Mouse (Mus musculus): ENCODE data around the gene Sod3.

Sod3 gene

DNA sequence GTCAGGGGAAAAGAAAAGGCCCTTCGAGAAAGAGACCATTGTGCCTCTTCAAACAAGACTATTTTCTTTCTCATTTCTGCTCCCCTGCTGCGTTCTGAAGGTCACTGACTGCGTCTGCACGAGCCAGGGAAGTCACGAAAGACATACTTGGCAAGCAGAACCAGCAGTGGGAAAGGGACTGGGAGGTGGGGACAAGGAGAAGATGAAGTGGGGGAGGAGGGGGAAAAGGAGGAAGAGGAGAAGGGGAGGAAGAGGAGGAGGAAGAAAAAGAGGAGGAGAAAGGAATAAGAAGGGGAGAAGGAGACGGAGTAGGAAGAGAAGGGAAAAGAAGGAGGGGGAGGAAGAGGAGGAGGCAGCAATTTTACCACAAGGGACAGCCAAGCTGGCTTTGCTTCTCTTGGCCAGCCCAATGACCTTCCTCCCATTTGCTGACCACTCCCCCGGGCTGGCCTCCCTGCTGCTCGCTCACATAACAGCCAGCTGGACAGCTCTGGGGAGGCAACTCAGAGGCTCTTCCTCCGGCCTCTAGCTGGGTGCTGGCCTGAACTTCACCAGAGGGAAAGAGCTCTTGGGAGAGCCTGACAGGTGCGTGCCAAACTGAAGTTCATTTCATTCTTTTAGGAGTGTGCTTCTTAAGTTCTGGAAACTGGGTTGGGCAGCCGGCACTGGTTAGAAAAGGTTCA is at the start of gene Sod3:
Gene Sod3, plus strand, starts transcription at position 324 of the 683 bp plus-strand sequence.
- DNase-seq (ENCODE audit: low read depth): no peak

DNA sequence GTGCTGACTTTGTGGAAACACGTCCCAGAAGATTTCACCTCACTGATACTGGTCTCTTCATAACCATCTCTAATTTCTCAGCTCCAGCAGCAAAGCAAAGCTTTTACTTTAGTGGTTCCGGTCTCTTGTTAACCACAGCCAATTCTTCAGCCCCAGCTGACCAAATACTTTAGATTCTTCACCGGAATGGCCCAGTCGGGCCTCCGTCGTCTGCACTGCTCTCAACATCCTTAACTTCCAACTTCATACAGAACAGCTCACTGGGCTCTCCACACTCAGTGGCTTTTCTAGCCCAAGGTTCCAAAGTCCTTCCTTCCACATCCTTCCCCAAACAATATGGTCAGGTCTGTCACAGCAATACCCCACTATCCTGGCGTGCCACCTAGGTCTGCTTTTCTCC is 46.7 kb upstream of the Sod3 start:
- no peak for DNase-seq (ENCODE audit: low read depth)

DNA sequence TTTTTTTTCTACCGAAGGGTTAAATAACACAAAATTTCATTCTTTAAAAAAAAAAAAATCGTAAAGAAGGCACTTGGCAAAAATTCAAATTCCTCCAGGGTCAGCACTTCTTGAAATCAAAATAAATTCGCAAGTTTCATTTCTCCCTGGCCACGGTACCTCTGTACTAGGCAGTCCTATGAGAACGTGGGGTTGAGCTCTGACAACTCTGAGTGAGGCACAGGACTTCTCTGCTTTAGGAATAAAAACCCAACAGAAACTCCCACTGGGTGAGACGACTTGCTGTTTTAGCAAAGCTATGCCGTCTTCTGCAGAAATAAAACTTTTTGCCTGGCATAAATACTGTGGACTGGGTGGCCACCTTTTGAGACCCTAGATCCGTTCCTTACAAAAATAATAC is 44.1 kb upstream of the Sod3 start:
- DNase-seq (ENCODE audit: low read depth): no peak

DNA sequence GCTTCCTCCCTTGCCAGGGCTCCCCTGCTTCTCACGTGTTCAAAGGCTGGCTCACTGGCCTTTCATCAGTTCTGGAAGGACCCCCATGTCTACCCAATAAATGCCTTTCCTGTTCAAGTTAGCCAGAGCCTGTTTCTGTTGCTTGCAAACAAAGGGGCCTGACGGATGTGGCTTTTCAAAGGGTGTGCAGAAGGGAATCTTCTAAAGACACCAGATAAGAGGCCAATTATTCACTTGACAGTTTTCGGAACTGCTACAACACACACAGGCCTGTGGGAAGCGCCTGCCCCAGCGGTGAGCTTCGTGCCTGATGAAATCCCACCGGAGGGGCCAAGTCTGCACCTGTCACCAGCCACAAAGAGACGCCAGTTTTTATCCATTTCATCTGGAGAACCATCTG is 31.5 kb upstream of the Sod3 start:
- DNase-seq (ENCODE audit: low read depth): peak; percentile 6

DNA sequence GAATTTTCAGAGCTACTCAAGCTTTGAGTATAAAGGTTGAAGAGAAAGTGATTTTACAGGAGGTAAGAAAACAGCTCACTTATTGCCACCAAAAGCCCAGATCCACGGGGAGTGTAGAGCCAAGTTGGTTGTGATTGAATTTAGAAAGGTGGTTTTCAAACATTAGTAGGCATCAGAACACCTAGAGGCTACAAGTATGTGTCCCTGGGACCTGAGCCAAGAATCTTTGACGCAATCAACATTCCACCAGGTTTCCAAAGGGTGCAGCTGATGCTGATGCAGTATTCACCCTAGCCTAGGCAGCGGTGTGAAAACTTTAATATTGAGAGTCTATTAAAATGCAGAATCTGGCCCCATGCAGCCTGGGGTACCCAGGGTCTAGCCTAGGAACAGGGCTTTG is 28.0 kb upstream of the Sod3 start:
- no peak for DNase-seq (ENCODE audit: low read depth)

DNA sequence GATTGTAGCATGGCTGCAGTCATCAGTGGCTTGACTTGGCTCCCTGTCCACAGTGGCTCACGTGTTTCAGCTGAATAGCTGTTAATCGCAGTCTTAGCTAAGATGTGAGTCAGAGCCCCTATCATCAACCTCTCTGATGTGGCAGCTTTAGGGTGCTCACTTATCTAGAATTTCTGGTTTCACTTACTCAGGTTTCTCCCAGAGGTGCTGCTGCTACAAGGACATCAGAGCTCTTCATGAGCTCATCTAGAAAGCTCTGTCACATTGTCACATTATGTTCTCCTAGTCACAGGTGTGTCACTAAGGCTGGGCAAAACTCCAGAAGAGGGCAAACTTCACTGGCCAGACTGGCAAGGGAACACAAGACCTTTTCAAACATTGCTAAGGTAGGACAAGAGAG is 24.5 kb upstream of the Sod3 start:
- DNase-seq (ENCODE audit: low read depth): no peak

DNA sequence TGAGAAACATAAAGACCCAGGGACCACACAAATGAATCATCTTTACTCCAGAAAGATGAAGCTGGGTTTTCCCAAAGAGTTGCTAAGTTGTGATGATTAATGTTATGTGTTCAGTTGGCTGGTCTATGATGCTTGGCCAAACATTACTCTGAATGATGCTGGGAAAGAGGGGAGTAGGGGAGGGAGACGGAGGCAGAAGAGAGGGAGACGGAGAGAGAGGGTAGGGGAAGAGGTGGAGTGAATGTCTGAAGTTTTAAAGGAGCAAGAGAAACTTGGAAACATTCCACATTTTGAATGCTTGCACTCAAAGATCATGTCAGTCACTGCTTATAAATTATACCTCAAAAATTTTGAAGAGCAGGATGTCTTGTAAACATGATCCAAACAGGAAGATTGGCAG is 16.7 kb upstream of the Sod3 start:
- no peak for DNase-seq (ENCODE audit: low read depth)

DNA sequence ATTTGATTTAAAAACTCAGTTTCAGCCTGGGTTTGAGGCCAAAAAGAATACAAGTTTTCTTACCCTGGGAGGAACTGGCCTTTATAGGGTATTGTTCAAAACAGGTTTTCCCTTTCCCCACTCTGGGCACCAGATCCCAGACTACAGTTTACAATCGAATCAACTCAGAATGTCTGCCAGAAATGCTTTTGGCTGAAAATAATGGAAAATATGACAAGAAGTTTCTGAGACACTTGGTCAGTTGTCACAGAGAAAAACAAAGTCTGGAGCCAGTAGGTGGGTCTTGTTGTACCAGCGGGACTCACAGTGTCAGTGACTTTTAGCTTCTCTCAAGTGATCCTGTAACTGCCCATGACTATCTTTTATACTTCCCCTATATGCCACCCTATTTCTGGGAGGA is 13.1 kb upstream of the Sod3 start:
- DNase-seq (ENCODE audit: low read depth): no peak

DNA sequence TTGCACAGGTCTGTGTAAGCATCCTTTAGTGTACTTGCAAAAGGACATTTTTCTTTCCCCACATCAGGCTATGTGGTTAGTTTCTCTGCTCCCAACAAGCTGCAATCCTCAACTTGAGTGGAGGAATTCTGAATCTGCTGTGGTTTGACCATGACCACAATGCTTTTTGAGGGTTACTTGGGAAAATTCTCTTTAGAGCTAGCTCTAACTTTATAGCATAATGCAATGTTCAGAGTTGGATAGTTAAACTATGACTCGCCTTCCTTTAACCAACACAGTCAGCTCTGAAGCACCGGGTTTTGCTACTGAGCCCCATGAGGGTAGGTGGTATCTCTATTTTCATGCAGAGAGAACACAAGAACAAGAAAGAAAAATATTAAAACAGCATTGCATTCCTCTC is 12.0 kb upstream of the Sod3 start:
- no peak for DNase-seq (ENCODE audit: low read depth)

DNA sequence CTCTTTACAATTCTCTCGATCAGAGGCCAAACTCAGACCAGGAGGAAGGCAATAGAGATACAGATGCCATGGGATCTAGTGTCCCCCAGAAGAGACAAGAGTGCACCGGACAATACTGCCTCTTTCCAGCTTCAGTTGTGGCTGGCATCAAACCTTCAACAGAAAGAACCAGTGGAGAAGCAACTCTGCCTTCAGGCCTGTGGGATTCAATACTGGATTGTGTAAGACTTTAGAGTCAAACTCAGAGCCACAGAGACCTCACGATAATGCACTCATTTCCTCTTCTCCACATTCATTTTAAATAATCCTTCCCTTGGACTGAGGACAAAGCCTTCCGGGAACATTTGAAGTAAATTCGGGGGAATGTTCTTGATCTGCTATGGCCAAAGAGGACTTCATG is 10.9 kb upstream of the Sod3 start:
- no peak for DNase-seq (ENCODE audit: low read depth)

DNA sequence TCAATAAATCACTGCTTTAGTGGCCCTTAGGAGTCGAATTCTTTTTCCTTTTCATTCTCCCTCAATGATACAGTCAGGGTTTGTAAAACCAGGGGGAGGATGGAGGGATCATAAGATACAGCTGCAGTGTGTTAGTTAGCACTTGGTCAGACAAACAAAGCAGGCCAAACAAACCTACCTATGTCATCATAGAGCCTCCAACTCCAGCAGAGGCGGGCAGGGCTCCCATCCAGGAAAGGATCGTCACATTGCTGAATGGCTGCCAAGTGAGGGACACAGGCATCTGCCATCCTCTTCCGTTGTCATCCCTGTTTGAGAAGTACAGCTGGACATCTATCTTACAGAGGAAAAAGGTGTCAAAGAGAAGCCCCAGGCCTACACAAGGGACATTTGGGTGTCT is 9.2 kb upstream of the Sod3 start:
- DNase-seq (ENCODE audit: low read depth): no peak

DNA sequence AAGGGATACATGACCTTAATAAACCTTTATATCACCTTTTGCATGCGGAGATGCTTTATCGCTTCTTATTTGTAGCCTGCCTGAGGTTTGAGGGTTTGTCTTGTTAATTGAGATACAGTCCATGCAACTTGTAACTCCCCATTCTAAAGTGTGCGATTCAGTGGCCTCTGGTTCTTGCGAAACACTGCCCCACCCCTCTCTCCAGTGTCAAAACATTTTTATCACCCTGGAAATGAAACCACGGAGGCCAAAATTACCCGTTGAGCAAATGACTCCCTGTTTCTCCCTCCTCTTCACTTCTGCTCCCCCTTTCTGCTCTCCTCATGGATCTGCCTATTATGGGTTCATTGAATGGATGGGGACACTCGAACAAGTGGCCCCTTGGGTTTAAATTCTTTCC is 8.0 kb upstream of the Sod3 start:
- DNase-seq (ENCODE audit: low read depth): no peak

DNA sequence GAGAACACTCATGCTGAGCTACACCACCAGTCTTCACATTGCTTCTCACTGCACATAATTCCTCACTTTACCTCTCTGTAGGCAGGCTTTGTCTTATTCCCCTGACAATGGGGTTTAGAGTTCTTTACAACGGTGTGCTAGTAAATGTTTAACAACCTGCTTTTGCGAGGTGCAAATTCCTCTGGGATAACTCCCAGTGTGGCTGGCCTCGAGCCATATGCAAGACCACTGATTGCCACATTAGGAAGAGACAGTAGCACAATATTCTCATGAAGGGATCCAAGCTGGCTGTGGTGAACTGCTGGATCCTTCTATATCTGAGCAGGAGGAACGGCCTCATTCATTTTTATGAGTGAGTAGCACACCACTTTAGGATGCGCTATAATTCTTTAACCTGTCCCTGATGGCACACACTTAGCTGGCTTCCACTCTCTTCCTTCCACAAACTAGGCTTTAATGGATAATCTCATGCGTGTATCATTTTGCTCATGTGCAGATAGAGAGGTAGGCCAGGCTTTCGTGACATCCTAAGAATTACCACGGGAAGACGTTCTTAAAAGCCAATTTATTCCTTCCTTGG is 6.3 kb upstream of the Sod3 start:
- no peak for DNase-seq (ENCODE audit: low read depth)

DNA sequence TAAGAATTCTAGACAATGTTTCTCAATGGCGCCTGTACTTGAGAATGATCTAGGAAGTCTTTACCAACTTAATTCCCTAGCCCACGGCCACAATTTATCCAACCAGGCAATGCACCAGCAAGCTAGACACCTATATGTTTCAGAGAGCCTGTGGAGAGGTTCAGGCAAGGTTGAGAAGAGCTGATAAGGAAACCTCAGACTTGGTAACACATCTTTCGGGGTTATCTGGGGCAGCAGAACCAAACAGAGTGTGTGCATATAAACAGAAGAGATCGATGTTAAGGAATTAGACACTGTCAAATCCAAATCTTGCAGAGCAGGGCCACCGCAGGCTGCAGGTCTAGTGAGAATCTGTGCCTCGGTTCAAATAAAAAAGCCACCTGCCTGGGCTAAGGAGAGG is 5.5 kb upstream of the Sod3 start:
- no peak for DNase-seq (ENCODE audit: low read depth)

DNA sequence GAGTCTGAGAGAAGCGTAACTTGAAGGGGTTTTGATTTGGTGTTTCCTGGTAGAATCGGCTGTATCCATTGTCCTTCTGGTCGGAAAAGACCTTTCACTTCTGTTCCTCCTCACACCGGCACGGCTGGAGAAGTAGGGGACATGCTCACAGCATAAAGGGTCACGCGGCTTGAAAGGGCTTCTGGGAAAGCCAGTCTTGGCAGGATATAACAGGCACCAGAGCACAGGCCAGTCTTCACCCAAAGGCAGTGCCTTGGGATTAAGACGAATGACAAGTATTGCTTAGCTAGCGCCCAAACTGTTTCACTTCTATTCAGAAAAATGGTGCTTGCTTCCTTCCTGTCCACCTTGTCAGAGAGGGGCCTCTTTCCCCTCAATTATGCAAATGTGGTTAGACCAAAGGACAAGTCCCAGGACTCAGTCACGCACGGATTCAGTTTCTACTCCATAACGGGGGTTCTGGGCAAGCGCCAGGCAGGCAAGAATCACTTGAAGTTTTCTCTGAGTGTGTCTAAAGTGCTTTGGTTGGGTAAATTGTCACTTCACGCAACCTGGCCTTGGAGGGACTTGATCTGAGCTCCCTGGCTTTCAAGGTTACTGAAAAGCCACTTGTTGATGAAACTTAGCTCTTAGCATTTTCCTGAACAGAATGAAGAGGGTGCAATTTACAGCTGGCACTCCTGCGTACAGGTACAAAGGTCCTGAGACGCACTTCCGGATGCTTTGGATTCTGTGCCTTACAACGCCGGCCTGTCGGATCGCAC is 3.1 kb upstream of the Sod3 start:
- DNase-seq (ENCODE audit: low read depth): no peak

DNA sequence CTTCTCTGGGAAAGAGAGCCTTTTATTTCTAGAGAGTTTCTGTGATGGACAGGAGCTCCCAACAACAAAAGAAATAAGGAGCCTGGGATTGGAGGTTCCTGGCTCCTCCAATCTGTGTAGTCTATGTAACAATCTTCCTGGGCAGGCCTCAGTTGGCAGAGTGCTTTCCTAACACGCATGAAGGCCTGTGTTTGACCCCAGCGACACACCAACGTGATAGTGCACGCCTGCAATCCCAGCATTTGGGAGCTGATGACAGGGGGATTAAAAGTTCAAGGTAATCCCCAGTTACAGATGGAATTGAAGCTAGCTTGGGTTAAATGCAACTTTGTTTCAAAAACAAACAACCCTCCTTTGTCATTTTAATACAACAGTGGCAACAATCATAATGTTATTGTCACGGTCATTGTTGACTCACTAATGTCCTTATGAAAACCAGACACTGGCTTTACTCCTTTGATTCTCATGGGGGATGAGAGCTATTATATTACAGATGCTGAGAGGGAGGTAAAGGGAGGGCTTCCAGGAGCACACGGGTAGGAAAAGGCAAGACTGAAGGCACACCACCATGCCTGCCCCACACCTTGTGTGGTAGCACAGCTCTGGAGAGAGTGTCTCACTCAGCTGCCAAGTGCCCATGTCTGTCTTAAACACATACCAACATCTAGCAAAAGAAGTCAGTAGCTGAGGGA is 669 bp upstream of the Sod3 start:
- no peak for DNase-seq (ENCODE audit: low read depth)

DNA sequence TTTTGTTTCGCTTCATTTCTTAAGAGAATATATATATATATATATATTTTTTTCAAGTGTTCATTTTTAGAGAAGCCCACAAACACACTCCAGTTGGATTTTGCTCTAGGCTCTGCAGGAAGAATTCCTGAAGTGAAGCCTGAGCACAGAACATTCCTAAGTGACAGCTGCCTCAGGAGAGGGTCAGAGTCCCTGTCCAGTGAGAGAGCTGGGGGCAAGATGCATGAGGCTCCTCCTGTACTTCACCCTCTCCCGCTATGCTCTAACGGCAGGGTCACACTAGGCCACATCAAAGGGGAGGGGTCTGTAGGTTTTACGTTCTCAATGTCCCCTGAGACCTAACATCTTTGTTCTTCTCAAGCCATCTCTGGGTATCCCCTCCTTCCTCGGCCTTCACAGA is 930 bp downstream of the Sod3 start:
- DNase-seq (ENCODE audit: low read depth): no peak

DNA sequence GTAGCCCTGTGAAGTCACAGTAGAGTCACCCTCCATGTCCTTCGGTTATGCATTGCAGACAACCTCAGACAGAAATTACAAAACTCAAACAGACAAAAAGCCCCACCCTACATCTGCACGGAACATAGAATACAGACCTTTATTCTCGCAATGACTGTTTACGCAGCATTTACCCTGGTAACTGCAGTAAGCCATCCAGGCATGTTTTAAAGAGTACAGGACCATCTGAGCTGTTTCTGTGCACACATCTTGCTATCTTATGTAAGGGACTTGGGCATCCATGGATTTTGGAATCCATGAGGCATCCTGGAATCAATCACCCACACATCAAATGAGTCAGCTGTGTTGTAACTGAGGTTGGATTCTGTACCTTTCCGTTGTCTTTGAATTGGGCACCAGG is 2.3 kb downstream of the Sod3 start:
- no peak for DNase-seq (ENCODE audit: low read depth)

DNA sequence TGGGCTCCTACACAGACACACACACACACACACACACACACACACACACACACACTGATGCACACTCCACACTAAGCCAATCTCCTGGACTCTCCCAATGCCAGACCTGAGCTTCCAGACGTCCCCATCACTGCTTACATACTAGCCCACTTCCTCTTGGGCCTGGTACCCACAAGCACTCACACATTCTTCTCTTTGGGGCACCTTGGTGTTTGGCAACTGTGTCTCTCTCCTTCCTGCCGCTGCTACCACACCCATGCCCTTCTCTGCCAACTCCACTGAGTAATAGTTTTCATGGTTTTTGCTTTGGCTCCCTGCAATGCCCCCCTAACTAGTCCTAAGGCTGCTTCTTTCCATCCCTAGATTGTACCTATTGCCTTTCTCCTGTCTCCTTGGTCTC is 3.1 kb downstream of the Sod3 start:
- DNase-seq (ENCODE audit: low read depth): no peak

DNA sequence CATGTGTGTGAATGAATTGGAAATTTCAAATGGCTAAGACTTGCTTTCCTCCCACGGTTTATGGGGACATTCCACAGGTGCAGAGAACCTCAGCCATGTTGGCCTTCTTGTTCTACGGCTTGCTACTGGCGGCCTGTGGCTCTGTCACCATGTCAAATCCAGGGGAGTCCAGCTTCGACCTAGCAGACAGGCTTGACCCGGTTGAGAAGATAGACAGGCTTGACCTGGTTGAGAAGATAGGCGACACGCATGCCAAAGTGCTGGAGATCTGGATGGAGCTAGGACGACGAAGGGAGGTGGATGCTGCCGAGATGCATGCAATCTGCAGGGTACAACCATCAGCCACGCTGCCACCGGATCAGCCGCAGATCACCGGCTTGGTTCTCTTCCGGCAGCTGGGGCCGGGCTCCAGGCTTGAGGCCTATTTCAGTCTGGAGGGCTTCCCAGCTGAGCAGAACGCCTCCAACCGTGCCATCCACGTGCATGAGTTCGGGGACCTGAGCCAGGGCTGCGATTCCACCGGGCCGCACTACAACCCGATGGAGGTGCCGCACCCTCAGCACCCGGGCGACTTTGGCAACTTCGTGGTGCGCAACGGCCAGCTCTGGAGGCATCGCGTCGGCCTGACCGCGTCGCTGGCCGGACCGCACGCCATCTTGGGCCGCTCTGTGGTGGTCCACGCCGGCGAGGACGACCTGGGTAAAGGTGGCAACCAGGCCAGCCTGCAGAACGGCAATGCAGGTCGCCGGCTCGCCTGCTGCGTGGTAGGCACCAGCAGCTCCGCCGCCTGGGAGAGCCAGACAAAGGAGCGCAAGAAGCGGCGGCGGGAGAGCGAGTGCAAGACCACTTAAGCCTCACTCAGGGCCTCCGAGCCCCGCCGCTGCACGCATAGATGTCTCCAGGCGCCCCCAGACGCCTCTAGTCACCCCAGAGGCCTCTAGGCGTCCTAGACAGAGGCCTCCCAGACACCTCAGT is 4.6 kb downstream of the Sod3 start:
- no peak for DNase-seq (ENCODE audit: low read depth)

DNA sequence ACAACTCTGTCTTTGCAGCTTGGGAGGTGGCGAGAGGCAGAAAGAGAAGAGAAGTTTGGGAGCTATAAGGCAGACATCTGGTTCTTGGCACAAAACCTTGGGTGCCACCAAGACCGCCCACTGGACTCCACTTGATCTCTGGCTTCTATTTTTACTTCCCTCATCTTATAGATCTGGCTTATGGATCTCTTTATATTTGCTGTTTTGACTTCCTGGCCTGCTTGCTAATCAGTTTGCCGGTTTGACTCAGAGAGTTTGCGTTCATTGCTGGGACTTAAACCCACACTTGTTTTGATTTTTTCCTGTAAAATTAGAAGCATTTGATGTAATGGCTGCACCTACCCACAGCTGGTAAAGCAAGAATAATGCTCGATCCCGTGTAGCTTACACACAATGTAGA is 7.3 kb downstream of the Sod3 start:
- DNase-seq (ENCODE audit: low read depth): no peak

DNA sequence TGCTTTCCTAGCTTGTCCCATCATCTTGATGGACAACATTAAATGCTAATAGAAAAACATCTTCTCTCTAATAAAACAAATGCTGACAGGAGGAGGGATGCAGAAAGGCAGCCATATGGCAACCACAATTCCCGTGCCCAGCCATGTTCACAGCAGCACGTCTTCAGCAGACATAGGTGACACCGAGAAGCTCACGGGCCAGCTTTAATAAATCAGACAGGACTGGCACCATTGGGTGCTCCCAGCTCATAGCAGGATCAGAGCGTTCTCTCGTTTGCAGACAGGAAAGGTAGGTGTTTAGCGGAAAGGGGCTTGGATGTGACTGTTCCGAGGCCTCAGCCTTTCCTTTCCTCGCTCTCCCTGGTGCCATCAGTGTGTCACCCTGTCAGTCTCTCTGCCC is 12.3 kb downstream of the Sod3 start:
- no peak for DNase-seq (ENCODE audit: low read depth)
